Mouse (Mus musculus): ENCODE results near the gene Galntl5.
"Not testable (repeated sequence)": the region's sequence is repeated elsewhere in the genome, so short reads cannot be mapped to it uniquely, and the experiment has no call there.

Gene Galntl5

GRCm38 (mm10) chr5:25181004-25181531, at the start of gene Galntl5:
Gene Galntl5 (plus strand): TSS chr5:25181460.
- in situ Hi-C loops (cut with MboI; ENCODE audit: low pct_unique_long_range_greater_than_20kb in 1 of 2, low sequenced_read_pairs in 2 of 2, unreplicated experiment in 1 of 2): no loop called here

- in situ Hi-C loops (cut with MboI; ENCODE audit: low pct_unique_long_range_greater_than_20kb in 1 of 2, low sequenced_read_pairs in 2 of 2, unreplicated experiment in 1 of 2): no loop called here
These were observed 34.6 kb upstream of the Galntl5 start for GRCm38 (mm10) chr5:25146705-25147104.

GRCm38 (mm10) chr5:25149331-25149965, 31.8 kb upstream of the Galntl5 start:
- in situ Hi-C loops (cut with MboI; ENCODE audit: low pct_unique_long_range_greater_than_20kb in 1 of 2, low sequenced_read_pairs in 2 of 2, unreplicated experiment in 1 of 2): no loop called here

- in situ Hi-C loops (cut with MboI; ENCODE audit: low pct_unique_long_range_greater_than_20kb in 1 of 2, low sequenced_read_pairs in 2 of 2, unreplicated experiment in 1 of 2): no loop called here
These were observed 27.8 kb upstream of the Galntl5 start for GRCm38 (mm10) chr5:25153491-25153890.

DNA sequence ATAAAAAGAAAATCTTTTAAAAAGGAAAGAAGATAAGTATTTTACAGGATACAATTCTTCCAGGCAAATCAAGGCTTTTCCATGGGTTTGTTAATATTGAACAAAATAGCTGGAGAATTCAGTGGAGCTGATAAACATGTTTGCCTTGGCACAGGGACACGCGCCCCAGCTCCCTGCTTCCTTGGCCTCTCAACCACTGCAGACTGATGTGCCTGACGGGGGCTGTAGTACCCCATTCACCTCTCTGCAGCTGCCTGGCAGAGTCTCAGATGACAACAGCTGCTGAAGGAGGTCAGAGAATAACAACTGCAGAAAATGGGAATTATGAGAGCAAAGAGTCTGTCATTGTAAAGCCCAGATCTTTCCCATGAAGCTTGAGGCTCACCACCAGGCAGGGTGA, 27.3 kb upstream of the Galntl5 start:
- in situ Hi-C loops (cut with MboI; ENCODE audit: low pct_unique_long_range_greater_than_20kb in 1 of 2, low sequenced_read_pairs in 2 of 2, unreplicated experiment in 1 of 2): no loop called here

DNA sequence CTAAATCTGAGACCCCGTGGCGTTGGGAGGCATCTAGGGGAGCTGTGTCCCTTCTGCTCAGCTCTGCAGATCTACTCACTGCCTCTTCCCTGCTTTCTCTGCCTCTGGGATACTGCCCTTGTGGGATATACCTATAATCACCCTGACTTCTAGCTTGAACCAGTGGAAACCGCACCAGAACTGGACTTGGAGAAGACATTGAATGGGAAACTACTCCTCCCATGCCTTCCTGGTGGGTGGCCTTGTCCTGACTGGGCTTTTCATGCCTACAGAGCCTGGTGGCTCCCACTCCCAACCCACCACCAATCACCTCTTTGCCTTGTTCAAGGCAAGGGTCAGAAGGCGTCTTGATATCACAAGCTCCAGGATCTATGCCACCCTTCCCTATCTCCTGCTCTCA, 26.4 kb upstream of the Galntl5 start:
- in situ Hi-C loops (cut with MboI; ENCODE audit: low pct_unique_long_range_greater_than_20kb in 1 of 2, low sequenced_read_pairs in 2 of 2, unreplicated experiment in 1 of 2): no loop called here

- in situ Hi-C loops (cut with MboI; ENCODE audit: low pct_unique_long_range_greater_than_20kb in 1 of 2, low sequenced_read_pairs in 2 of 2, unreplicated experiment in 1 of 2): no loop called here
These were observed 25.9 kb upstream of the Galntl5 start for GRCm38 (mm10) chr5:25155351-25155750.

DNA sequence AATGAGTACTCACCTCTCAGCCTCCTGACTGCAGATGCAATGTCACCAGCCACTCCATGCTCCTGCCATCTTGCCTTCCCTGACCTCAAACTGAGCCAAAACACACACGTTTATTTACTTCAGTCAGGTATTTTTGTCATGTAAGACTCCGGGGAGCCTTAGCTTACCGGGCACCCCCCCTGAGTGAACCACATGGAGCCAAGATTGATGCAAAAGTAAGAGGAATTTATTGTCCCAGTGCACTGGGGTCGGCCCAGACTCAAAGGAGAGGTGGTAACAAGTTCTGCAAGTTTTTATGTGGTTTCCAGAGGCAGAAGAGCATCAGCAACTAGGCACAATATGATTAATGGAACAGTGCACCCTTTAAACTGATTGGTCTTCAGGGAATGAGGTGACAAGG, 24.1 kb upstream of the Galntl5 start:
- in situ Hi-C loops (cut with MboI; ENCODE audit: low pct_unique_long_range_greater_than_20kb in 1 of 2, low sequenced_read_pairs in 2 of 2, unreplicated experiment in 1 of 2): no loop called here

GRCm38 (mm10) chr5:25160515-25160914, 20.7 kb upstream of the Galntl5 start:
- in situ Hi-C loops (cut with MboI; ENCODE audit: low pct_unique_long_range_greater_than_20kb in 1 of 2, low sequenced_read_pairs in 2 of 2, unreplicated experiment in 1 of 2): no loop called here

GRCm38 (mm10) chr5:25162981-25163380, 18.3 kb upstream of the Galntl5 start:
- in situ Hi-C loops (cut with MboI; ENCODE audit: low pct_unique_long_range_greater_than_20kb in 1 of 2, low sequenced_read_pairs in 2 of 2, unreplicated experiment in 1 of 2): no loop called here

DNA sequence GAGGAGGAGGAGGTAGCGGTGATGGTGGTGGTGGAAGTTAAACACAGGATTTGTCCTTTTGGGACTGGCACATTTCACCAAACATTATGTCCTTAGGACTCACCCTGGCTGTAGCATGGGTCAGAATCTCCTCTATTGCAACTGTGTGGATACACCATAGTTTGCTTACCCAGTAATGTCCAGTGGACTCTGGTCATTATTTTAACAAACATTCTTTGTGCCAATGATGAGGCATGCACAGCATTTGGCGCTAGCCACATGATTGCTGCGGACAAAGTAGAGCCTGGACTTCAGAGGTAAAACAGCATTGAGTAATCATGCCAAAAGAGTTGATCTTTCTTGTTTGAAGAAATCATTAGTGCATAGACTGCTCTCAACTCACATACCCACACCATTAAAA, 17.3 kb upstream of the Galntl5 start:
- in situ Hi-C loops (cut with MboI; ENCODE audit: low pct_unique_long_range_greater_than_20kb in 1 of 2, low sequenced_read_pairs in 2 of 2, unreplicated experiment in 1 of 2): no loop called here

DNA sequence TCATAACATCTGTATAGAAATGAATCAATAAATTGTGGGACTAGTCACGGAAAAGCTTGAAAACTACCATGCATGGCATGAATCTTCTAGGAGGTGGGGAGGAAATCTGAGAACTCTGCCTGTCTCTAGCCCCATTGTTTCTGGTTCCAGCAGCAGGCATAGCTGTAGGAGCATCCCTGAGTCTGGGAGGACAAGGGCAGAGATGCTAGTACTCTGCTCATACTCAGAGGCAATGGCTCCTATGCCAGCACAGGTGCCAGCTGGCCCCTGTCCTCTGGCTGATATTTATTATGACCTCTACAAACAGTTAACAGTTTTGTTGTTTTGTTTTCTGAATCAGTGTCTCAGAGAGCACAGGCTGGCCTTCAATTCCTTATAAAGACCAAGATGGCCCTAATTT, 16.9 kb upstream of the Galntl5 start:
- in situ Hi-C loops (cut with MboI; ENCODE audit: low pct_unique_long_range_greater_than_20kb in 1 of 2, low sequenced_read_pairs in 2 of 2, unreplicated experiment in 1 of 2): no loop called here

DNA sequence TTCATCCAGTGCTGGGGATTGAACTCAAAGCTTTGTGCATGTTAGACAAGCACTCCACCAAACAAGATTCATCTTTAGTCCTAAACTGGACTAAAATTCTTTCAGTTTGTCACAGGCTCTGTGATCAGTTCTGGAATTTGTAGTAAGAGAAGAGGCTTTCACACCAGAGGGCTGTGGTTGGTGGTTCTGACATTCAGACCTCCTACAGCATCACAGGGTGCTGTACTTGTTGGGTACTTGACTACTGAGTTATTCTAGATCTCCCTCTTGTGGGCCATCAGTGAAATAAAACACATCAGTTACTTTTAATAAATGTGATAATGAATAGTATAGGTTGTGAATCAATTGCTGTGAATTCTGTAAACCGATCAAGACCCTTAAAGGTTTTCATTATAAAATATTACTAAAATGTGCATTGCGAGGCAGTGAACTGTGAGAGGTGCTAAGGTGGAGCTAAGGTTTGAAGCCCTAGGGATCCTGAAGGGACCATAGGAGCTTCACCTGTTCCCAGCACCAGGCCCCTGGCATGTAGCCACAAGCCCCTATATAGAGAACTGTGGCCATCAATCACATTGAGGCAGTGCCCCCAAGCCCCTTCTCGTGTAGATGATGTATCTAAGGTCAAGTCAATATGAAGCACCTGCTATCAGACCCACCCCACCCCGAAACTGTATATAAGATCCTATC, 16.0 kb upstream of the Galntl5 start:
- in situ Hi-C loops (cut with MboI; ENCODE audit: low pct_unique_long_range_greater_than_20kb in 1 of 2, low sequenced_read_pairs in 2 of 2, unreplicated experiment in 1 of 2): no loop called here

GRCm38 (mm10) chr5:25165789-25166135, 15.5 kb upstream of the Galntl5 start:
- in situ Hi-C loops (cut with MboI; ENCODE audit: low pct_unique_long_range_greater_than_20kb in 1 of 2, low sequenced_read_pairs in 2 of 2, unreplicated experiment in 1 of 2): no loop called here

- in situ Hi-C loops (cut with MboI; ENCODE audit: low pct_unique_long_range_greater_than_20kb in 1 of 2, low sequenced_read_pairs in 2 of 2, unreplicated experiment in 1 of 2): no loop called here
These were observed 14.6 kb upstream of the Galntl5 start for GRCm38 (mm10) chr5:25166665-25167064.

DNA sequence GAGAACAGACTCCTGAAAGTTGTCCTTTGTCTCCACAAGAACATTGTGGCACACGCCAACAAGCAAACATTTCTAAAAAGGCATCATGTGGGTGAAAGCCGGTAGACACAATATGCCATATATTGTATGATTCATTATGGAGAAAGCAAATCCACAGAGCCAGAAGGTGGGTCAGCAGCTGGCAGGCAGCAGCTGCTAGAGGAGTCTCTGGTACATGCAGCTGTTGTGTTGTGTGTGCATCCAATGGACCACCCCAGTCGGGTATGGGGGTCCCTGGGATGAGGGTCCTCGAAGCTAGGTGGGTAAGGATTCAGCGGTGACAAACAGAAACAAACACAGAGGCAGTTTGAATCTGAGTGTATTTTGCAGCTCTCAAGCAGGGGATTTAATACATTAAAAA, 3.3 kb upstream of the Galntl5 start:
- in situ Hi-C loops (cut with MboI; ENCODE audit: low pct_unique_long_range_greater_than_20kb in 1 of 2, low sequenced_read_pairs in 2 of 2, unreplicated experiment in 1 of 2): not testable (repeated sequence)

GRCm38 (mm10) chr5:25178543-25178942, 2.7 kb upstream of the Galntl5 start:
- in situ Hi-C loops (cut with MboI; ENCODE audit: low pct_unique_long_range_greater_than_20kb in 1 of 2, low sequenced_read_pairs in 2 of 2, unreplicated experiment in 1 of 2): not testable (repeated sequence)

- in situ Hi-C loops (cut with MboI; ENCODE audit: low pct_unique_long_range_greater_than_20kb in 1 of 2, low sequenced_read_pairs in 2 of 2, unreplicated experiment in 1 of 2): no loop called here
These were observed 2.0 kb upstream of the Galntl5 start for GRCm38 (mm10) chr5:25179284-25179683.

DNA sequence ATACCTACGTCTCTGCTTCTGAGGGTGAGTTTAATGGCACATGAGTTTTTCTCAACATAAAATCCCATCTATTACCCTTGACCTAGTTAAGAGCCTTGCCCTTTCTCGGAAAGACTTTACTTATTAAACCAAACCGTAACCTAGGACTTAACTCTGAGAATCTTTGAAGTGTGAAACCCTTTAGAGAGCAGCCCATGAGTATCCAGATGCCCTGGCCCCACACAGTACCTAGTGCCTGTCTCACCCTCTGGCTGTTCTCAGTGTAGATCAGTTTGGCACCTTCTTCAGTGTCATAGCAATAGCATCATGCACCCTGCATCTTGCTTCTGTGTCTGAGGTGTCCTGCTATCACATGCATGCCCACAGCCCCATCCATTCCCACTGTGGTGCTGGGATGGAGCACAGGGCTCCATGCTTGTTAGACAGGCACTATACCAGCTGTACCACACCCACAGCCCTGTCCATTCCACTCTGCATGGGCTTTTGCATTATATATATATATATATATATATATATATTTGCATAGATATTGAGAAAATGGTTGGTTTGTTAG, 1.2 kb upstream of the Galntl5 start:
- in situ Hi-C loops (cut with MboI; ENCODE audit: low pct_unique_long_range_greater_than_20kb in 1 of 2, low sequenced_read_pairs in 2 of 2, unreplicated experiment in 1 of 2): no loop called here

DNA sequence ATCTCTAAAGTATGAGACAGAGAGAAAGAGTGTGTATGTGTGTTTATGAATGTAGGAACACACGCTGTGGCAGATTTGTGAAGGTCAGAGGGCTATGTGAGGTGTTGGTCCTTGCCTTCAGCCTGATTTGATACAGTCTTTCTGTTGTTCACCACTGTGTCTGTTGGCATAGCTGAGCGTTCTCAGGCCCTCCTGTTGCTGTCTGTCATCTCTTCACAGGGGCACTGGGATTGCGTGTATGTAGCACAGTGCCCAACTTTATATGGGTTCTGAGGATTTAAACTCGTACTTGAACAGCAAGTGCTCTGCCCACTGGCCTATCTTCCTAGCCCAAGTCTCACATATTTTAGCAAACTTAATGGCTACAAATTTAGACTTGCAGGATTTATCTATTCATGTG, 2.3 kb downstream of the Galntl5 start:
- in situ Hi-C loops (cut with MboI; ENCODE audit: low pct_unique_long_range_greater_than_20kb in 1 of 2, low sequenced_read_pairs in 2 of 2, unreplicated experiment in 1 of 2): no loop called here
